In genomic region chr6:94699173-94699987, GRCm38 (mm10) we compare ENCODE assay signal across 8 mouse cellular contexts. TPM values are rescaled to one million over a fixed set of nuclear protein-coding genes. Genes with fewer than 3 reads are reported as not detected.
DNase-seq lines count a peak whose midpoint lies in the region; ATAC-seq and TF ChIP-seq lines count a peak whose summit lies in the region.

No protein-coding gene starts in this region.

- H3K36me3 ChIP-seq in forebrain, embryonic 14.5 days (ENCODE audit: control insufficient read depth, insufficient read depth, low read length): no peaks in the 10 kb centered on the region
- H3K36me3 ChIP-seq in hindbrain, embryonic 15.5 days: no peaks in the 10 kb centered on the region
- no peaks in the 10 kb centered on the region for H3K36me3 ChIP-seq in limb, embryonic 15.5 days
- no peaks in the 10 kb centered on the region for H3K36me3 ChIP-seq in neural tube, embryonic 11.5 days (ENCODE audit: control insufficient read depth, insufficient read depth, low read length)

- H3K4me2 ChIP-seq in forebrain, embryonic 14.5 days (ENCODE audit: low read length): peak overlapping the region; percentile 95
- H3K4me2 ChIP-seq in hindbrain, embryonic 15.5 days: peak overlapping the region; percentile 91
- peak overlapping the region; percentile 83 for H3K4me2 ChIP-seq in limb, embryonic 15.5 days
- peak overlapping the region; percentile 61 for H3K4me2 ChIP-seq in neural tube, embryonic 11.5 days (ENCODE audit: low read depth)

- no peaks in the 10 kb centered on the region for H3K27me3 ChIP-seq in forebrain, embryonic 14.5 days (replicated peaks; ENCODE audit: control insufficient read depth, insufficient read depth, low read length)
- H3K27me3 ChIP-seq in hindbrain, embryonic 15.5 days: 0 out of 2 replicates have a peak, but pooled peaks cover 4% of the 10 kb centered on the region
- H3K27me3 ChIP-seq in limb, embryonic 15.5 days: no peaks in the 10 kb centered on the region
- H3K27me3 ChIP-seq in neural tube, embryonic 11.5 days (ENCODE audit: control insufficient read depth, insufficient read depth, low read length): no peaks in the 10 kb centered on the region

- WGBS in forebrain, embryonic 14.5 days: under 1% methylated on average over 70 of the region's 95 CpGs
- under 1% methylated on average over 84 of the region's 95 CpGs for WGBS in hindbrain, embryonic 15.5 days
- WGBS in limb, embryonic 15.5 days: under 1% methylated on average over 82 of the region's 95 CpGs
- WGBS in neural tube, embryonic 11.5 days: 0% methylated on average over 79 of the region's 95 CpGs

- DNase-seq in layer of hippocampus, adult 2 months (ENCODE audit: low spot score in 2 of 2): peak in 1 of 2 experiments; percentile 23
- DNase-seq in layer of hippocampus, adult 9-10 months (ENCODE audit: low spot score): no peak
- peak; percentile 55 for DNase-seq in brain, adult 2 months (ENCODE audit: low read depth, low spot score)
- peak; percentile 59 for DNase-seq in forebrain, embryonic 14.5 days (ENCODE audit: low spot score)
- peak; percentile 60 for DNase-seq in neural tube, embryonic 11.5 days (ENCODE audit: low spot score)
- DNase-seq in thymus, postnatal 36 days: peak; percentile 54 to 59

- peak overlapping the region; percentile 92 for H3K9ac ChIP-seq in forebrain, embryonic 14.5 days (ENCODE audit: low read length)
- H3K9ac ChIP-seq in hindbrain, embryonic 15.5 days: peak overlapping the region; percentile 86
- peak overlapping the region; percentile 99 for H3K9ac ChIP-seq in limb, embryonic 15.5 days
- peak overlapping the region; percentile 90 for H3K9ac ChIP-seq in neural tube, embryonic 11.5 days (ENCODE audit: low read length)

- H3K4me3 ChIP-seq in layer of hippocampus, adult 2 months: peak overlapping the region; percentile 87
- peak overlapping the region; percentile 93 for H3K4me3 ChIP-seq in forebrain, embryonic 14.5 days (ENCODE audit: low read depth, low read length)
- peak overlapping the region; percentile 96 for H3K4me3 ChIP-seq in hindbrain, embryonic 15.5 days
- peak overlapping the region; percentile 90 for H3K4me3 ChIP-seq in limb, embryonic 15.5 days
- H3K4me3 ChIP-seq in neural tube, embryonic 11.5 days (ENCODE audit: low read depth, low read length): peak overlapping the region; percentile 97

- H3K9me3 ChIP-seq in forebrain, embryonic 14.5 days (replicated peaks; ENCODE audit: control insufficient read depth, low read length): no peaks in the 10 kb centered on the region
- no peaks in the 10 kb centered on the region for H3K9me3 ChIP-seq in hindbrain, embryonic 15.5 days
- no peaks in the 10 kb centered on the region for H3K9me3 ChIP-seq in limb, embryonic 15.5 days
- no peaks in the 10 kb centered on the region for H3K9me3 ChIP-seq in neural tube, embryonic 11.5 days (ENCODE audit: control insufficient read depth, low read length)

- peak overlapping the region; percentile 84 for H3K27ac ChIP-seq in layer of hippocampus, adult 2 months
- peak overlapping the region; percentile 84 for H3K27ac ChIP-seq in forebrain, embryonic 14.5 days (ENCODE audit: low read depth, low read length)
- H3K27ac ChIP-seq in hindbrain, embryonic 15.5 days (replicated peaks): peak overlapping the region; percentile 89
- peak overlapping the region; percentile 94 for H3K27ac ChIP-seq in limb, embryonic 15.5 days
- H3K27ac ChIP-seq in neural tube, embryonic 11.5 days (ENCODE audit: low read depth, low read length): peak overlapping the region; percentile 85

- no peak for TF ChIP-seq CTCF in layer of hippocampus, adult 2 months (conservative IDR thresholded peaks at IDR 0.05)

- H3K4me1 ChIP-seq in forebrain, embryonic 14.5 days (ENCODE audit: control insufficient read depth, insufficient read depth, low read length): peaks cover 26% of the 10 kb centered on the region
- peaks cover 38% of the 10 kb centered on the region for H3K4me1 ChIP-seq in hindbrain, embryonic 15.5 days (replicated peaks)
- peaks cover 58% of the 10 kb centered on the region for H3K4me1 ChIP-seq in limb, embryonic 15.5 days
- H3K4me1 ChIP-seq in neural tube, embryonic 11.5 days (ENCODE audit: control insufficient read depth, insufficient read depth, low read length): peaks cover 43% of the 10 kb centered on the region

- ATAC-seq in forebrain, embryonic 14.5 days: peak; percentile 54
- ATAC-seq in hindbrain, embryonic 15.5 days (ENCODE audit: low FRiP score, low read depth): no peak; the same call in none of the 2 replicates
- peak; percentile 45 for ATAC-seq in limb, embryonic 15.5 days (ENCODE audit: insufficient number of reproducible peaks, low FRiP score, low TSS enrichment, low read depth)
- ATAC-seq in neural tube, embryonic 11.5 days (ENCODE audit: insufficient read depth, low FRiP score, low TSS enrichment): peak; percentile 58

RNA-seq across cellular contexts. Expression of gene Lrig1, which starts 0.6 kb away (rescaled TPM):
- 10 to 100 TPM; 26.2 to 27.4 TPM for total RNA-seq in layer of hippocampus, adult 2 months (2021)
- polyA plus RNA-seq in forebrain, embryonic 14.5 days (2014; fragmentation: Nextera tagmentation; extraction: Ambion mirVana): 8.5 and 9.5 TPM in 2 replicates
- 20.6 and 23.8 TPM in 2 replicates for polyA plus RNA-seq in hindbrain, embryonic 15.5 days (2015; fragmentation: Nextera tagmentation; extraction: Ambion mirVana)
- 22.3 and 22.5 TPM in 2 replicates for polyA plus RNA-seq in limb, embryonic 15.5 days (2015; fragmentation: Nextera tagmentation; extraction: Ambion mirVana)
- polyA plus RNA-seq in neural tube, embryonic 11.5 days (2014; fragmentation: Nextera tagmentation; extraction: Ambion mirVana): 29.6 and 31.2 TPM in 2 replicates
